Mouse (Mus musculus): ENCODE measurements at regions not wholly inside any gene's neighbourhood (a gene's known extent, or its start where the extent isn't known, plus 50 kb on each side); places are given as distances from the start of the nearest gene placed in this dataset.

DNA sequence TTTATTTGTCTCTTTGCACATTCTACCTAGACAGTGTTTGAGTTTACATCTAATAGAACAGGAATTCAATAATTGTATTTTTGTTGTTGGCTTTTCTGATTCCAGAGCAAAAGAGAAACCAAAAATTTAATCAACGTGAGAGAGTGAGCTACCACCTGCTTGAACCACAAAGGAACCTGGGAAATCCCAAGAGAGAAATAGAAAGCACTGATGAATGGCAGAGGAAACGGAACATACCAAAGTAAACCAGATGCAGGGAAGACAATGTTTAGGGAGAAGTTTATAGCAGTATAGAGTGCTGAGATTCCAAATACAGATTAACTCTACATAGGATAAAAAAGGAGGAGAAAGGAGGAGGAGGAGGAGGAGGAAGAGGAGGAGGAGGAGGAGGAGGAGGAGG, 648.0 kb upstream of the Adgrl2 start:
- TF ChIP-seq CTCF (IDR thresholded peaks at IDR 0.05; ENCODE audit: low read depth, low read length) = no peak
- TF ChIP-seq POLR2A (IDR thresholded peaks at IDR 0.05; ENCODE audit: extremely low read depth, insufficient read depth, low read length) = no peak
